Mouse (Mus musculus): ENCODE measurements around the gene Tmprss2. TPM values are rescaled to one million over a fixed set of nuclear protein-coding genes. Genes with fewer than 3 reads are reported as not detected.
A peak's percentile ranks its signal among the peaks of the same experiment; 100 is the strongest.

The Tmprss2 gene
- polyA plus RNA-seq, 1 experiment from 2014 or later, result 9.4 TPM

- 40% methylated on average over 1 of the region's 1 CpGs for WGBS
- H3K4me3 ChIP-seq, result no peak overlapping the region
- ATAC-seq (ENCODE audit: borderline replicate concordance, extremely low read depth, low FRiP score, low TSS enrichment), result no peak
- no peaks in the 10 kb centered on the region for H3K4me1 ChIP-seq
- no peak overlapping the region for H3K4me2 ChIP-seq
- no peaks in the 10 kb centered on the region for H3K9me3 ChIP-seq
- H3K36me3 ChIP-seq, result no peaks in the 10 kb centered on the region
- no peaks in the 10 kb centered on the region for H3K27me3 ChIP-seq
- H3K27ac ChIP-seq, result no peak overlapping the region
- H3K9ac ChIP-seq, result no peak overlapping the region
Observed at GRCm38 (mm10) chr16:97569426-97569825, 41.6 kb downstream of the Tmprss2 start.

- Histone ChIP-seq H3K27me3 (no peaks in the 10 kb centered on the region), H3K27ac (no peak overlapping the region), H3K36me3 (no peaks in the 10 kb centered on the region), H3K9ac (no peak overlapping the region), H3K4me3 (no peak overlapping the region), H3K4me2 (no peak overlapping the region), H3K4me1 (no peaks in the 10 kb centered on the region), H3K9me3 (no peaks in the 10 kb centered on the region)
- no peak for ATAC-seq (ENCODE audit: borderline replicate concordance, extremely low read depth, low FRiP score, low TSS enrichment)
- WGBS, result 57% methylated on average over 9 of the region's 9 CpGs
Observed at GRCm38 (mm10) chr16:97568662-97569061, 42.3 kb downstream of the Tmprss2 start.

GRCm38 (mm10) chr16:97544340-97544739, 66.7 kb downstream of the Tmprss2 start:
- Histone ChIP-seq H3K9me3 (no peaks in the 10 kb centered on the region), H3K36me3 (no peaks in the 10 kb centered on the region), H3K4me3 (no peak overlapping the region), H3K9ac (no peak overlapping the region), H3K27ac (no peak overlapping the region), H3K4me1 (no peaks in the 10 kb centered on the region), H3K4me2 (no peak overlapping the region), H3K27me3 (no peaks in the 10 kb centered on the region)
- no peak for ATAC-seq (ENCODE audit: borderline replicate concordance, extremely low read depth, low FRiP score, low TSS enrichment)
- 76% methylated on average over 4 of the region's 4 CpGs for WGBS

GRCm38 (mm10) chr16:97536859-97537258, 74.1 kb downstream of the Tmprss2 start:
- no peak for ATAC-seq (ENCODE audit: borderline replicate concordance, extremely low read depth, low FRiP score, low TSS enrichment)
- no peak overlapping the region for H3K9ac ChIP-seq
- H3K4me3 ChIP-seq, result no peak overlapping the region
- H3K27me3 ChIP-seq, result no peaks in the 10 kb centered on the region
- no peak overlapping the region for H3K27ac ChIP-seq
- peak overlapping the region; percentile 40; the same call in 1 of the 2 replicates for H3K4me2 ChIP-seq
- 38% methylated on average over 1 of the region's 1 CpGs for WGBS
- H3K36me3 ChIP-seq, result no peaks in the 10 kb centered on the region
- no peaks in the 10 kb centered on the region for H3K9me3 ChIP-seq
- peaks cover 23% of the 10 kb centered on the region for H3K4me1 ChIP-seq

- peak overlapping the region; percentile 80 for H3K27ac ChIP-seq
- H3K9ac ChIP-seq, result no peak overlapping the region
- peak overlapping the region; percentile 17; the same call in 1 of the 2 replicates for H3K4me3 ChIP-seq
- no peaks in the 10 kb centered on the region for H3K9me3 ChIP-seq
- no peaks in the 10 kb centered on the region for H3K36me3 ChIP-seq
- peak overlapping the region; percentile 40 for H3K4me2 ChIP-seq
- H3K27me3 ChIP-seq, result no peaks in the 10 kb centered on the region
- peaks cover 23% of the 10 kb centered on the region for H3K4me1 ChIP-seq
- 6% methylated on average over 3 of the region's 3 CpGs for WGBS
- ATAC-seq (ENCODE audit: borderline replicate concordance, extremely low read depth, low FRiP score, low TSS enrichment), result peak; percentile 84
Observed at GRCm38 (mm10) chr16:97535808-97536413, 75.1 kb downstream of the Tmprss2 start.

GRCm38 (mm10) chr16:97534876-97535461, 76.0 kb downstream of the Tmprss2 start:
- peak overlapping the region; percentile 80 for H3K27ac ChIP-seq
- H3K4me1 ChIP-seq, result peaks cover 23% of the 10 kb centered on the region
- no peaks in the 10 kb centered on the region for H3K36me3 ChIP-seq
- 17% methylated on average over 5 of the region's 5 CpGs for WGBS
- ATAC-seq (ENCODE audit: borderline replicate concordance, extremely low read depth, low FRiP score, low TSS enrichment), result peak; percentile 33; the same call in 1 of the 2 replicates
- peak overlapping the region; percentile 19; the same call in 1 of the 2 replicates for H3K9ac ChIP-seq
- no peaks in the 10 kb centered on the region for H3K9me3 ChIP-seq
- H3K4me3 ChIP-seq, result peak overlapping the region; percentile 12
- no peaks in the 10 kb centered on the region for H3K27me3 ChIP-seq
- H3K4me2 ChIP-seq, result peak overlapping the region; percentile 40

- Histone ChIP-seq H3K9ac (peak overlapping the region; percentile 19; the same call in 1 of the 2 replicates), H3K4me3 (no peak overlapping the region)
- no peak for ATAC-seq (ENCODE audit: borderline replicate concordance, extremely low read depth, low FRiP score, low TSS enrichment)
Observed at GRCm38 (mm10) chr16:97534448-97534847, 76.5 kb downstream of the Tmprss2 start.

GRCm38 (mm10) chr16:97533751-97534150, 77.2 kb downstream of the Tmprss2 start:
- Histone ChIP-seq H3K36me3 (no peaks in the 10 kb centered on the region), H3K27ac (no peak overlapping the region), H3K4me3 (no peak overlapping the region), H3K4me2 (no peak overlapping the region), H3K27me3 (no peaks in the 10 kb centered on the region), H3K4me1 (peaks cover 23% of the 10 kb centered on the region), H3K9me3 (no peaks in the 10 kb centered on the region), H3K9ac (no peak overlapping the region)
- no peak for ATAC-seq (ENCODE audit: borderline replicate concordance, extremely low read depth, low FRiP score, low TSS enrichment)
- 62% methylated on average over 5 of the region's 5 CpGs for WGBS

More at GRCm38 (mm10) chr16:97534448-97534847, 76.5 kb downstream of the Tmprss2 start:
- Histone ChIP-seq H3K4me1 (peaks cover 23% of the 10 kb centered on the region), H3K36me3 (no peaks in the 10 kb centered on the region), H3K4me2 (peak overlapping the region; percentile 40), H3K27ac (peak overlapping the region; percentile 80), H3K9me3 (no peaks in the 10 kb centered on the region), H3K27me3 (no peaks in the 10 kb centered on the region)
- WGBS, result 41% methylated on average over 1 of the region's 1 CpGs

- ATAC-seq (ENCODE audit: borderline replicate concordance, extremely low read depth, low FRiP score, low TSS enrichment), result no peak
- no peaks in the 10 kb centered on the region for H3K27me3 ChIP-seq
- H3K4me3 ChIP-seq, result no peak overlapping the region
- H3K27ac ChIP-seq, result no peak overlapping the region
- no peak overlapping the region for H3K9ac ChIP-seq
- WGBS, result 70% methylated on average over 1 of the region's 1 CpGs
- no peaks in the 10 kb centered on the region for H3K36me3 ChIP-seq
- H3K9me3 ChIP-seq, result no peaks in the 10 kb centered on the region
- H3K4me2 ChIP-seq, result no peak overlapping the region
- H3K4me1 ChIP-seq, result peaks cover 23% of the 10 kb centered on the region
Observed at GRCm38 (mm10) chr16:97533126-97533525, 77.9 kb downstream of the Tmprss2 start.

- Histone ChIP-seq H3K27me3 (no peaks in the 10 kb centered on the region), H3K9me3 (no peaks in the 10 kb centered on the region), H3K27ac (no peak overlapping the region), H3K4me3 (no peak overlapping the region), H3K36me3 (no peaks in the 10 kb centered on the region), H3K9ac (no peak overlapping the region), H3K4me2 (no peak overlapping the region), H3K4me1 (no peaks in the 10 kb centered on the region; the same call in 1 of the 2 replicates)
- ATAC-seq (ENCODE audit: borderline replicate concordance, extremely low read depth, low FRiP score, low TSS enrichment), result no peak
- WGBS, result 74% methylated on average over 2 of the region's 2 CpGs
Observed at GRCm38 (mm10) chr16:97529241-97529640, 81.8 kb downstream of the Tmprss2 start.

GRCm38 (mm10) chr16:97523024-97523423, 88.0 kb downstream of the Tmprss2 start:
- peak; percentile 19; the same call in 1 of the 2 replicates for ATAC-seq (ENCODE audit: borderline replicate concordance, extremely low read depth, low FRiP score, low TSS enrichment)
- 14% methylated on average over 1 of the region's 1 CpGs for WGBS

GRCm38 (mm10) chr16:97521983-97522382, 89.0 kb downstream of the Tmprss2 start:
- 76% methylated on average over 6 of the region's 6 CpGs for WGBS
- no peaks in the 10 kb centered on the region for H3K9me3 ChIP-seq
- H3K4me3 ChIP-seq, result no peak overlapping the region
- H3K36me3 ChIP-seq, result no peaks in the 10 kb centered on the region
- no peaks in the 10 kb centered on the region for H3K4me1 ChIP-seq
- no peak overlapping the region for H3K27ac ChIP-seq
- no peak for ATAC-seq (ENCODE audit: borderline replicate concordance, extremely low read depth, low FRiP score, low TSS enrichment)
- no peaks in the 10 kb centered on the region for H3K27me3 ChIP-seq
- H3K9ac ChIP-seq, result no peak overlapping the region
- H3K4me2 ChIP-seq, result no peak overlapping the region

More at GRCm38 (mm10) chr16:97523024-97523423, 88.0 kb downstream of the Tmprss2 start:
- H3K4me1 ChIP-seq, result no peaks in the 10 kb centered on the region
- no peak overlapping the region for H3K4me3 ChIP-seq
- H3K36me3 ChIP-seq, result no peaks in the 10 kb centered on the region
- no peak overlapping the region for H3K27ac ChIP-seq
- no peaks in the 10 kb centered on the region for H3K27me3 ChIP-seq
- no peak overlapping the region for H3K9ac ChIP-seq
- H3K4me2 ChIP-seq, result no peak overlapping the region
- no peaks in the 10 kb centered on the region for H3K9me3 ChIP-seq
